Mouse (Mus musculus): ENCODE measurements around the gene Tbce. TPM values are rescaled to one million over a fixed set of nuclear protein-coding genes. Genes with fewer than 3 reads are reported as not detected.
"Not testable (repeated sequence)": the region's sequence is repeated elsewhere in the genome, so short reads cannot be mapped to it uniquely, and the experiment has no call there.

Gene Tbce
- total RNA-seq (2022): 10 to 100 TPM; 13.5 to 19.2 (median 16.7) TPM

DNA sequence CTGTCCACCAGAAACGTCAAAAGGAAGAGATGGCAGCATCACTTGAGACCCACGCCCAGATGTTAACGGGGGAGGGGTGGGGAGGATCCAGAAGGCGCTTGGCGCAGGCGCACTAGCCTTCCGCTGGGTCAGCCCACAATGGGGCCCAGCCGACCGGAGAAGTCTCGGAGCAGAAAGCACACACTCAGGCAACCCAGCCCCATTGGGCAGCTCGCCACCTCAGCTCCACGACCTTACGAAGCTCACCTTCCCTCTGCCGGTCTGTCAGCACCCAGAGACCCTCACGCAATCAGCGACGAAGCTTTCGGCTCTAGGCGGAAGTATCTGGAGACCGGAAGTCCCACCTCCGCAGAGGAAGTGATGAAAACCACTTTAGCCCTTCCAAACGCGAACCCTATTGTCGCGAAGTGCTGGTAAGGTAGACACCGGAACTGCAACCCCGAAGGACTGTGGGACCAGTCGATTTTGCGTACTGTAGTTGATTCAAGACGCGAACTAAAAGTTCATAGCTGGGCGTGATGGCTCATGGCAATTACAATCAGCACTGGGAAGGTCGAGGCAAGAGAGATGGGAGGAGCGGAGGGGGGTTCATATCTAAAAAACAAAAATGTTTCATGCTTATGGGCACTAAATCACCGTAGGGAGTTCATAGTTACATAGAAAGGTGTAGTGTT is at the start of gene Tbce:
Tbce (minus strand) TSS at position 347 of the 674 bp plus-strand sequence.
- peak; percentile 80 to 84 for DNase-seq (ENCODE audit: low spot score in 2 of 2)

- no peak for DNase-seq (ENCODE audit: low spot score in 2 of 2)
Observed at GRCm38 (mm10) chr13:14088669-14089068, 49.2 kb upstream of the Tbce start.

GRCm38 (mm10) chr13:14075326-14075725 is 35.9 kb upstream of the Tbce start:
- DNase-seq (ENCODE audit: low spot score in 2 of 2): no peak

- DNase-seq (ENCODE audit: low spot score in 2 of 2): no peak
Observed at GRCm38 (mm10) chr13:14074371-14074770, 34.9 kb upstream of the Tbce start.

GRCm38 (mm10) chr13:14069291-14069690 is 29.9 kb upstream of the Tbce start:
- DNase-seq (ENCODE audit: low spot score in 2 of 2): no peak

DNA sequence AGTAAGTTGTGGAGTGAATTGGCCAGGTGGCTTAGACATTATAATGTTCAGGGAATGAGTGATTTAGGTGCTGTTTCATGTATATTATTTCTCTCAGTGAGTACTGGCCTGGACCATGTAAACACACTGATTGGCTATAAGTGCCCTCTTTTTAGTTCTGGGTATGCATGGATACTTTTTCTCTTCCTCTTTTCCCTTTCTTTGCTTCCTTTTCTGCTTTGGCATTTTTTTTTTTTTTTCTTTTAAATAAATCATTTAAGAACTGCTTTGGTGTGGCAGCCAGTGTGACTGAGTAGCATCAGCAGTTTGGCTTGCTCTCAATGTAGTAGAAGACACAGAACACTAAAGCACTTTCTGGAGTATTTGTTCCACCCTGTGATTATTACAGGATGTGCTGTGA is 28.6 kb upstream of the Tbce start:
- DNase-seq (ENCODE audit: low spot score in 2 of 2): no peak

DNA sequence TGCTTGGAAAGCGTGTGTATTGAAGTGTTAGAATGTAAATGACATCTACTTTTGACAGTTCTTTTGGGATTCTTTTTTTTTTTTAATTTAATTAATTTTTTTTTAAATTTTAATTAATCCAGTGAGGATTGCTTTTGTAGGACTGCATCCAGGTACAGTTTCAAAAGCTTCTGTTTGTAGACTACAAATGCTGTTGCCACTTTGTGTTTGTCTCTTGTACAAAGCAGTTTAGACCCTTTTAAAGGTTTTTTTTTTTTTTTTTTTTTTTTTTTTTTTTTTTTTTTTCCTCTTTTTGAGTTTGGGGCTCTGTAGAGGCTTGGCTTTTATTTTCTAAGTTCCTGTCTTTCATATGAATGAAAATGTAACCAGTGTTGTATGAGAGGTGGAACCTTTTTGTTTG is 26.3 kb upstream of the Tbce start:
- no peak for DNase-seq (ENCODE audit: low spot score in 2 of 2)

DNA sequence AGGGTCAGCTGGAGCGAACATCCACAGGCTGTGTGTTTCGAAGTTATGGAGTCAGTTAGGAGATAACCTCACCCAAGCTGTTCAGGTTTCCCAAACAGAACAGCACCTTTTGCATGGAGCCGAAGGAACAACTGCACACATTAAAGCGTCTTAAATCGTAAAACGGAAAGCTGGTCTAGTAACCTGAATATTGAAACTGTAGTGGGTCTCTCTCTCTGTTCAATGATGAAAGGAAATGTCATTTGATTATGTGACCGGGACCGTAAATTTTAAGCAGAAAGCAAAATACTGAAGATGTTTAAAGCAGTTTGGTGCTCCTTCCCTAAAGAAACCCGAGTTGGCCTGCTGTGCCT is 25.6 kb upstream of the Tbce start:
- DNase-seq (ENCODE audit: low spot score in 2 of 2): no peak

- DNase-seq (ENCODE audit: low spot score in 2 of 2): peak in 1 of 2 experiments; percentile 8
Observed at GRCm38 (mm10) chr13:14064341-14065027, 25.0 kb upstream of the Tbce start.

DNA sequence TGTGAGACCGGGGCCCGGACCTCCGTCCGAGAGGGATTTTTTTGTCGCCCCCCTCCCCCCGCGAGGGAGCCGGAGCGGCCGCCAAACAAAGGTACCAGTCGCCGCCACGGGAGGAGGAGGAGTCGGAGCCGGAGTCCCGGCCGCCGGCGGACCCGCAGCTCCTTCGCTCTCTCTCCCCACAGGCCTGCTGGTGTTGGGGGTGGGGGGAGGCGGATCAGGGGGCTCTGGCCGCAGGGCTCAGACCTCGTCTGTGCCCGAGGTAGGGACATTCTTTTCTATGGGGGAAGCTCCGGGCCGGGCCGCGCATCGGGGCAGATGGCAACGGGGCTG is 24.5 kb upstream of the Tbce start:
- no peak for DNase-seq (ENCODE audit: low spot score in 2 of 2)

GRCm38 (mm10) chr13:14063013-14063941 is 23.8 kb upstream of the Tbce start, which contains the start of the genes Arid4b and Ggps1:
Gene Arid4b, plus strand, starts transcription at chr13:14063232.
Gene Ggps1, minus strand, starts transcription at chr13:14063488.
- peak; percentile 94 to 96 for DNase-seq (ENCODE audit: low spot score in 2 of 2)

GRCm38 (mm10) chr13:14062209-14063012 is 23.0 kb upstream of the Tbce start:
- no peak for DNase-seq (ENCODE audit: low spot score in 2 of 2)

- DNase-seq (ENCODE audit: low spot score in 2 of 2): no peak
Observed at GRCm38 (mm10) chr13:14059582-14059981, 20.1 kb upstream of the Tbce start.

- DNase-seq (ENCODE audit: low spot score in 2 of 2): no peak
Observed at GRCm38 (mm10) chr13:14056801-14057200, 17.4 kb upstream of the Tbce start.

DNA sequence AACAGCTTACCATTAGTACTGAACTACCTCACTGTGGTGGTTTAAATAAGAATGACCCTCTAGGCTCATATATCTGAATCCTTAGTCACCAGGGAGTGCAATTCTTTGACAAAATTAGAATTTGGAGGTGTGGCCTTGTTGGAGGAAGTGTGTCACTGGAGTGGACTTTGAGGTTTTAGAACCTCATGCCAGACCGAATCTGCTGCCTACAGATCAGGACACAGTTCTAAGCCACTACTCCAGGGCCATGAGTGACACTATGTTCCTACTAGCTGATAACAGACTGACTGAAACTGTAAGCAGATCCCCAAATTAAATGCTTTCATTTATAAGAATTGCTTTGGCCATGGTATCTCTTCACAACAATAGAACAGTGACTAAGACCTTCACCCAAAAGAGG is 10.4 kb upstream of the Tbce start:
- DNase-seq (ENCODE audit: low spot score in 2 of 2): no peak

DNA sequence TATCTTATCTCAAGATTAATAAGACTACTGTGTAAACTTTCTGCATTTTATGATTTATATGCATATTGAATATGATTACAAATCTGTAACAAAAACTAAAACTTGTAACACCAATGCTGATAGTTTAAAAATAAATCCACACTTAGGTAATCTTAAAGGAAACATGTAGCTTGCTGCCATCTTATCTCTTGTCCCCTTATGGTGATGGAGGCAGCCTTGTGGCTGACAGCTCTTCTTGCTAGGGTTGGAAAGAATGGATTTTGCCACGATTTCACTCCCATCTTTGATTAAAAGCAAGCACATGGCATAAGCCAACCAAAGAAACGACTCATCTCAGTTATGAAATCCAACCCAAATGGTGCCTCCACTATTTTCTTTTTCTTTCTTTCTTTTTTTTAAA is 5.1 kb upstream of the Tbce start:
- DNase-seq (ENCODE audit: low spot score in 2 of 2): no peak

DNA sequence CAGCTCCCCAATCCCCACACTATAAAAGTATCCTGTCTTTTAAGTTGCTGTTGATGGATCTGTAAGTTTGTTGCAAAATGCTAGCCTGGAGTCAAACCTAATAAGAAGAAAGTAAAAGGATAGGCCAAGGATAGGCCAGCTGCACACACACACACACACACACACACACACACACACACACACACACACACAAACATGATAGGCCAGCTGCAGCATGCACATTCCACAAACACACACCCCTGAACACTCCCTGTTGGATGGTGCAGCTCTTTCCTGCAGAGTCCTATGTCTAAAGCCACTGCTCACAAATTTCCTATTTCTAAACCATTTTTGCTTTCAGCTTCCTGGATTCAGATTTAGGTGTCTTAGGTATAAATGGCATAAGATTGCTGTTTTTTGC is 4.4 kb upstream of the Tbce start:
- DNase-seq (ENCODE audit: low spot score in 2 of 2): no peak

DNA sequence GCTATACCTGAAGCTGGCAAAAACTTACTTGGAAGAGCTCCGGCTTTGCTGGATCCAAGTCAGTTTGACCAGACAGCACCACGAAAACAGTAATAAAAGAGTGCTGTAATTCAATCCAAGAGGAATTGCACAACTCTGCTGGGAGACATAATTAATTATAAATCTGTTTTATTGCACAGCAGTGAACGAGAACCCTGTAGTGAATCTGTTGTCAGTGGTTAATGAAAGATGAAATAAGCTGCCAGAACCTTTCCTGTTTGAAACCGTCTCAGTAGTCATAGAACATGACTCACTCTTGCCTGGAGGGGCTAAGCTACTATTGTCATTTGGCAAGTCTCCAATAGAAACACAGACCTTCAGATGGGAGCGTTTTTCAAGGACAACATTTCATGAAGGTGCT is 748 bp upstream of the Tbce start:
- DNase-seq (ENCODE audit: low spot score in 2 of 2): no peak

GRCm38 (mm10) chr13:14038911-14039291 is 537 bp downstream of the Tbce start:
- DNase-seq (ENCODE audit: low spot score in 2 of 2): no peak

GRCm38 (mm10) chr13:14035875-14036630 is 3.4 kb downstream of the Tbce start:
- no peak for DNase-seq (ENCODE audit: low spot score in 2 of 2)

DNA sequence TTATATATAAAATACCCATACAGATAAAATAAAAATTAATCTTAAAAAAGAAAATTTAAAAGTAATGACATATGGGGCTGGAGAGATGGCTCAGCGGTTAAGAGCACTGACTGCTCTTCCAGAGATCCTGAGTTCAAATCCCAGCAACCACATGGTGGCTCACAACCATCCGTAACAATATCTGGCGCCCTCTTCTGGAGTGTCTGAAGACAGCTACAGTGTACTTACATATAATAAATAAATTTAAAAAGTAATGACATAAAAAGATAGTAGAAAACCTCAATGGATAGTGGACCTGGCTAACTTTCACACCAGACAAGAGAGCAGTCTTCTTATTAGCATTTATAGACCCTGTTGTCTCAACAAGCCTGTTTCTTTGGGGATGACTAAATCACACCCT is 4.1 kb downstream of the Tbce start:
- DNase-seq (ENCODE audit: low spot score in 2 of 2): not testable (repeated sequence)

Measured in gastrocnemius, adult 8-10 months (tissue).